In the genomic region with DNA sequence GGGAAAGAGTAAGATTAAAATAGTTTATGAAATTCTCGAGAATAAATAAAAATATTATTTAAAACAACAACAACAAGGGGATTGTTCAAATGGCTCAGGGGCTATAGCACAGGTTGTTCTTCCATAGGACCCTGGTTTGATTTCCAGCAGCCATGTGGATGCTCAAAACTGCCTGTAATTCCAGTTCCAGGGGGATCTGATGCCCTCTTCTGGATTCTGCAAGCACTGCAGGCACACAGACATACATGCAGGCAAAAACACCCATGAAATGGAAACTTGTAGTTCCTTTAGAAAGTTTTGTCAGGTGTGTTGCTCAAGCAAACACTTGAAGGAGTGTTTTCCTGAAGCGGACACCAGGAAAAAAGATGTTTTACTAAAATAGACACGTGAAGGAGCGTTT, we compare ENCODE assay signal across 12 mouse cellular contexts. TPM values are rescaled to one million over a fixed set of nuclear protein-coding genes. Genes with fewer than 3 reads are reported as not detected.
DNase-seq lines count a peak whose midpoint lies in the region; ATAC-seq and TF ChIP-seq lines count a peak whose summit lies in the region.
"Had no signal": no experiment of that assay in that cellular context is flagged by ENCODE, and none has a peak within 500 bp of the region (broad histone marks: within the 10 kb centered on the region; RNA-seq: fewer than 3 reads in every experiment).

No protein-coding gene starts in this region.

- no peaks in the 10 kb centered on the region for H3K9me3 ChIP-seq in ES-Bruce4 (replicated peaks; ENCODE audit: control insufficient read depth, insufficient read depth, low read length, poor library complexity, severe bottlenecking)
- H3K9me3 ChIP-seq in liver, postnatal 0 days (ENCODE audit: low read length) = peaks cover 3% of the 10 kb centered on the region
- H3K9me3 ChIP-seq: forebrain, embryonic 12.5 days had no signal

- TF ChIP-seq POLR2A in ES-Bruce4 (IDR thresholded peaks at IDR 0.05; ENCODE audit: insufficient read depth, low read length) = no peak

- no peaks in the 10 kb centered on the region for H3K4me1 ChIP-seq in ES-Bruce4 (ENCODE audit: control insufficient read depth, insufficient read depth, low read length)
- no peaks in the 10 kb centered on the region for H3K4me1 ChIP-seq in liver, postnatal 0 days (ENCODE audit: insufficient read depth)
- H3K4me1 ChIP-seq: forebrain, embryonic 12.5 days had no signal

- no peak for ATAC-seq in liver, postnatal 0 days

- no peak overlapping the region for H3K4me3 ChIP-seq in layer of hippocampus, adult 2 months
- no peak overlapping the region for H3K4me3 ChIP-seq in ES-Bruce4 (ENCODE audit: low read depth, low read length)
- no peak overlapping the region for H3K4me3 ChIP-seq in liver, postnatal 0 days (ENCODE audit: low read depth, low read length)
- H3K4me3 ChIP-seq: forebrain, embryonic 12.5 days; limb, embryonic 12.5 days had no signal

- H3K27ac ChIP-seq in layer of hippocampus, adult 2 months = no peak overlapping the region
- H3K27ac ChIP-seq in ES-Bruce4 (ENCODE audit: insufficient read depth, low read length) = no peak overlapping the region
- H3K27ac ChIP-seq in liver, postnatal 0 days (ENCODE audit: low read depth) = no peak overlapping the region
- H3K27ac ChIP-seq: forebrain, embryonic 12.5 days had no signal

- no peaks in the 10 kb centered on the region for H3K36me3 ChIP-seq in ES-Bruce4 (ENCODE audit: control insufficient read depth, insufficient read depth, low read length, poor library complexity, severe bottlenecking)
- no peaks in the 10 kb centered on the region for H3K36me3 ChIP-seq in liver, postnatal 0 days (replicated peaks; ENCODE audit: insufficient read depth, low read length)
- H3K36me3 ChIP-seq: forebrain, embryonic 12.5 days; limb, embryonic 12.5 days had no signal

- WGBS in liver, postnatal 0 days (ENCODE audit: insufficient replicate concordance) = 71% methylated on average over 4 of the region's 4 CpGs

- DNase-seq in adrenal gland, postnatal 14 days = peak; percentile 12
- no peak for DNase-seq in adrenal gland, adult 2 months
- DNase-seq in layer of hippocampus, adult 2 months (ENCODE audit: low spot score in 2 of 2) = no peak
- no peak for DNase-seq in layer of hippocampus, adult 8-10 months (ENCODE audit: low spot score in 2 of 2)
- no peak for DNase-seq in liver, postnatal 0 days
- no peak for DNase-seq in left cerebral cortex, adult 8-10 months (ENCODE audit: low spot score in 2 of 2)
- DNase-seq in MN1 (ENCODE audit: low spot score) = no peak
- DNase-seq: adrenal gland, postnatal 25 days; midbrain, embryonic 14.5 days had no signal

- H3K4me2 ChIP-seq in liver, postnatal 0 days (ENCODE audit: low read depth, low read length) = no peak overlapping the region
- H3K4me2 ChIP-seq: forebrain, embryonic 12.5 days had no signal

- no peak overlapping the region for H3K9ac ChIP-seq in ES-Bruce4 (ENCODE audit: low read depth, poor library complexity, severe bottlenecking)
- no peak overlapping the region for H3K9ac ChIP-seq in liver, postnatal 0 days (replicated peaks)
- H3K9ac ChIP-seq: forebrain, embryonic 12.5 days; limb, embryonic 12.5 days had no signal

- peak; percentile 64 for TF ChIP-seq CTCF in layer of hippocampus, adult 2 months (conservative IDR thresholded peaks at IDR 0.05)
- TF ChIP-seq CTCF in ES-Bruce4 (IDR thresholded peaks at IDR 0.05; ENCODE audit: low read depth, low read length) = peak; percentile 51
- TF ChIP-seq CTCF in liver, postnatal 0 days (IDR thresholded peaks at IDR 0.05; ENCODE audit: low read depth) = peak; percentile 56

- no peak for TF ChIP-seq EP300 in ES-Bruce4 (IDR thresholded peaks at IDR 0.05; ENCODE audit: insufficient read depth, low read depth, low read length)
- no peak for TF ChIP-seq EP300 in liver, postnatal 0 days (IDR thresholded peaks at IDR 0.05; ENCODE audit: low read depth)

- no peaks in the 10 kb centered on the region for H3K27me3 ChIP-seq in ES-Bruce4 (ENCODE audit: control insufficient read depth, insufficient read depth, low read length, poor library complexity, severe bottlenecking)
- no peaks in the 10 kb centered on the region for H3K27me3 ChIP-seq in liver, postnatal 0 days (ENCODE audit: insufficient read depth, low read length)
- H3K27me3 ChIP-seq: limb, embryonic 12.5 days had no signal

RNA-seq across cellular contexts. Expression of a gene that starts 31.4 kb away (rescaled TPM):
- 12.0 and 12.8 TPM in 2 replicates for total RNA-seq in adrenal gland, postnatal 14 days (2021)
- 1 to 10 TPM; 1.8 to 4.0 TPM for total RNA-seq in adrenal gland, adult 2 months (2021)
- polyA plus RNA-seq in adrenal gland, adult 2 months (2012; rRNA removed) = 1.9 and 2.0 TPM in 2 replicates
- total RNA-seq in layer of hippocampus, adult 2 months (2021) = 1 to 10 TPM; 4.6 to 6.2 TPM
- 1 to 10 TPM; 5.1 to 8.0 (median 7.5) TPM for total RNA-seq in layer of hippocampus, adult 8-10 months (2022)
- polyA plus RNA-seq in ES-Bruce4 (2011; ENCODE audit: insufficient read depth, insufficient read length, low read depth, missing spikeins) = 133 and 151 TPM in 2 replicates
- polyA plus RNA-seq in liver, postnatal 0 days (2015; fragmentation: Nextera tagmentation; extraction: Ambion mirVana) = 26.2 and 29.6 TPM in 2 replicates
- total RNA-seq in left cerebral cortex, adult 8-10 months (2022) = 1 to 10 TPM; 4.9 to 6.4 (median 5.3) TPM
